Mouse (Mus musculus): ENCODE data around the gene Ptchd4. TPM values are rescaled to one million over a fixed set of nuclear protein-coding genes. Genes with fewer than 3 reads are reported as not detected.

Gene Ptchd4
- 10 to 100 TPM; 11.9 to 12.1 TPM for total RNA-seq (2021)
- long read RNA-seq, experiment 1, partial matches to known transcripts = 3 of 5 reads
- long read RNA-seq, experiment 1, other reads (novel, unspliced or antisense) = 1 of 5 reads
- long read RNA-seq, experiment 2, partial matches to known transcripts = 0 of 4 reads
- long read RNA-seq, experiment 2, other reads (novel, unspliced or antisense) = 3 of 4 reads

- peak; percentile 34 to 53 for DNase-seq (ENCODE audit: low spot score in 2 of 2)
- Histone ChIP-seq H3K4me3 (peak within 1 kb of the TSS; percentile 73), H3K27ac (peak within 1 kb of the TSS; percentile 93)
- TF ChIP-seq CTCF (conservative IDR thresholded peaks at IDR 0.05) = peak; percentile 72
These were observed at the start of gene Ptchd4 for GRCm38 (mm10) chr17:42315669-42316611. Gene Ptchd4 (plus strand): TSS chr17:42315947.

GRCm38 (mm10) chr17:42276861-42277260 is 38.9 kb upstream of the Ptchd4 start:
- Histone ChIP-seq H3K4me3 (no peak overlapping the region), H3K27ac (peak overlapping the region; percentile 68)
- DNase-seq (ENCODE audit: low spot score in 2 of 2) = peak; percentile 39 to 61
- no peak for TF ChIP-seq CTCF (conservative IDR thresholded peaks at IDR 0.05)

- Histone ChIP-seq H3K27ac (peak overlapping the region; percentile 70), H3K4me3 (no peak overlapping the region)
- peak; percentile 39 to 52 for DNase-seq (ENCODE audit: low spot score in 2 of 2)
- no peak for TF ChIP-seq CTCF (conservative IDR thresholded peaks at IDR 0.05)
These were observed 31.4 kb upstream of the Ptchd4 start for GRCm38 (mm10) chr17:42284391-42284790.

GRCm38 (mm10) chr17:42286255-42286654 is 29.5 kb upstream of the Ptchd4 start:
- no peak for DNase-seq (ENCODE audit: low spot score in 2 of 2)
- Histone ChIP-seq H3K4me3 (no peak overlapping the region), H3K27ac (no peak overlapping the region; the same call in 1 of the 2 replicates)
- TF ChIP-seq CTCF (conservative IDR thresholded peaks at IDR 0.05) = no peak

- TF ChIP-seq CTCF (conservative IDR thresholded peaks at IDR 0.05) = no peak
- no peak overlapping the region for H3K27ac ChIP-seq
- no peak for DNase-seq (ENCODE audit: low spot score in 2 of 2)
- no peak overlapping the region for H3K4me3 ChIP-seq
These were observed 25.4 kb upstream of the Ptchd4 start for GRCm38 (mm10) chr17:42290341-42290740.

GRCm38 (mm10) chr17:42291793-42292192 is 24.0 kb upstream of the Ptchd4 start:
- TF ChIP-seq CTCF (conservative IDR thresholded peaks at IDR 0.05) = no peak
- no peak overlapping the region for H3K4me3 ChIP-seq
- H3K27ac ChIP-seq = no peak overlapping the region
- no peak for DNase-seq (ENCODE audit: low spot score in 2 of 2)

GRCm38 (mm10) chr17:42297986-42298385 is 17.8 kb upstream of the Ptchd4 start:
- TF ChIP-seq CTCF (conservative IDR thresholded peaks at IDR 0.05) = peak; percentile 49
- H3K4me3 ChIP-seq = no peak overlapping the region
- no peak overlapping the region for H3K27ac ChIP-seq
- no peak for DNase-seq (ENCODE audit: low spot score in 2 of 2)

- no peak overlapping the region for H3K27ac ChIP-seq
- no peak overlapping the region for H3K4me3 ChIP-seq
- no peak for DNase-seq (ENCODE audit: low spot score in 2 of 2)
- no peak for TF ChIP-seq CTCF (conservative IDR thresholded peaks at IDR 0.05)
These were observed 16.1 kb upstream of the Ptchd4 start for GRCm38 (mm10) chr17:42299681-42300080.

- DNase-seq (ENCODE audit: low spot score in 2 of 2) = no peak
- no peak overlapping the region for H3K27ac ChIP-seq
- no peak for TF ChIP-seq CTCF (conservative IDR thresholded peaks at IDR 0.05)
- no peak overlapping the region for H3K4me3 ChIP-seq
These were observed 12.6 kb upstream of the Ptchd4 start for GRCm38 (mm10) chr17:42303062-42303577.

- H3K4me3 ChIP-seq = no peak overlapping the region
- TF ChIP-seq CTCF (conservative IDR thresholded peaks at IDR 0.05) = peak; percentile 79
- H3K27ac ChIP-seq = no peak overlapping the region
- DNase-seq (ENCODE audit: low spot score in 2 of 2) = no peak
These were observed 11.5 kb upstream of the Ptchd4 start for GRCm38 (mm10) chr17:42304262-42304661.

- Histone ChIP-seq H3K4me3 (no peak overlapping the region), H3K27ac (no peak overlapping the region)
- no peak for TF ChIP-seq CTCF (conservative IDR thresholded peaks at IDR 0.05)
- DNase-seq (ENCODE audit: low spot score in 2 of 2) = no peak
These were observed 8.7 kb upstream of the Ptchd4 start for GRCm38 (mm10) chr17:42307001-42307400.

GRCm38 (mm10) chr17:42310136-42310535 is 5.6 kb upstream of the Ptchd4 start:
- DNase-seq (ENCODE audit: low spot score in 2 of 2) = no peak
- TF ChIP-seq CTCF (conservative IDR thresholded peaks at IDR 0.05) = no peak
- no peak overlapping the region for H3K4me3 ChIP-seq
- no peak overlapping the region for H3K27ac ChIP-seq

GRCm38 (mm10) chr17:42316612-42316982 is 850 bp downstream of the Ptchd4 start:
- DNase-seq (ENCODE audit: low spot score in 2 of 2) = no peak
- TF ChIP-seq CTCF (conservative IDR thresholded peaks at IDR 0.05) = no peak
- Histone ChIP-seq H3K27ac (peak overlapping the region; percentile 93), H3K4me3 (peak overlapping the region; percentile 73)
